Mouse (Mus musculus): Measurements from ENCODE around the gene Hsph1.

Hsph1 gene

DNA sequence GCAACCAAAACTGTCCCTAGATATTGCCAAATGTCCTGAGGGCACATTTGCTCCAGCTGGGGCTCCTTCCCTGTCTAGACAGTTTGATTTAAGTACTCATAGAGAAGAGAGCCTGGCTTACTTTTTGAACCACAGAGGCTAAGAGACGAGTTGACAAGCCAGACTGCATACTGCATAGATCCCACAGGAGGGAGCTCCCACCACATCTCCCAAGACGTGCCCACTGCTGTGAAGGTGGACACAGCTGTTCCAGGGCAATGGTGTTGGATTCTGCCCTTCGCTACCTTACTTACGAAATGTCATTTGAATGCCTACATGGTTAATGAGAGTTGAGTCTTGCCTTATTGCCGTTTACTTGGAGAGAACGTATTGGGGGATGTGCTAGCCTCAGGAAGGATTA lies 6.2 kb upstream of the Hsph1 start:
- no peak for DNase-seq (ENCODE audit: low spot score in 2 of 2)

DNA sequence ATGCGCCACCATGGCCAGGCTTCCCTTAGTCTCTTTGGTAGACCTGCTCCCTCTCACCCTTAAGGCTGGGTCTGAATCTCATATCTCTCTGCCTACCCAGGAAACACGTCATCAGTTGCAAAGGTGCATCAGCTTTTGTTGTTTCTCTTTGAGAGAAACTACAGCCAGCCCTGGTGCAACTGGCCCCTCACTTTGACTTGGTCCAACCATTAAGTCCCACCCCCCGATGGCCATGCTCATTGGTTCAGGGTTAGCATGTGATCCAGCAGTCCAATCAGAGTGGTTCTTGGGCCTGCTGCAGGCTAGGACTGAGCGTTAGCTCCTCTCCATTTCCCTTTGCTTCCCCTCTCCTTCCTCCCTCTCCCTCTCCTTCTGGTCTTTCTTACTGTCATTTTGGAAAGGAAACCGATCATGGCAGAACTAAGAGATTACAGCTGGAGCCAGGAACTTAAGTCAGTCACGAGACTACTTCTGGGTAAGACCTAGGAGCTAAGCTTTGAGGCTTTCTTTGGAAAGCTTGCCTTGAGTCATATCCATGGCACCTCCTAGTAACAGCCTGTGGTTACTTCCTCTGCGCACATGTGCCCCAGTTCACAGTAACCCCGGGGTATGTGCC lies 5.2 kb upstream of the Hsph1 start:
- no peak for DNase-seq (ENCODE audit: low spot score in 2 of 2)

DNA sequence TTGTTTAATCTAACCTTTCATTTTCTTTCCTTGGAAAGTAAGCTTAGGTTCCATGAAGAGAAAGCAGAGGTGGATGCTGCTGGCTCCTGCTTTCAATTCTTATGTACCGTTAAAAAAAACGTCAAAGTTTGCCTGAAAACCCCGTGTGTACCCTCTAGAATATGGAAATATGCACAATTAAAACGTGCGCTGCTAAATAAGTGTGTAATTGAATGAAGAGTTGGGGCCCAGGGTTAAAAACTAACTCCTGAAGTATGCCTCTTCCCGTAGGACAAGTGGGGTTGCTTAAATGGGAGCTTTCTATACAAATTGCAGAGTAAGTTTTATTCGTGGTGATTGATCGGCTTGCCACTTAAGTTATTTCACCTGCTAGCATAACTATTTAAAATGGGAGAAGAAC lies 1.1 kb upstream of the Hsph1 start:
- no peak for DNase-seq (ENCODE audit: low spot score in 2 of 2)

DNA sequence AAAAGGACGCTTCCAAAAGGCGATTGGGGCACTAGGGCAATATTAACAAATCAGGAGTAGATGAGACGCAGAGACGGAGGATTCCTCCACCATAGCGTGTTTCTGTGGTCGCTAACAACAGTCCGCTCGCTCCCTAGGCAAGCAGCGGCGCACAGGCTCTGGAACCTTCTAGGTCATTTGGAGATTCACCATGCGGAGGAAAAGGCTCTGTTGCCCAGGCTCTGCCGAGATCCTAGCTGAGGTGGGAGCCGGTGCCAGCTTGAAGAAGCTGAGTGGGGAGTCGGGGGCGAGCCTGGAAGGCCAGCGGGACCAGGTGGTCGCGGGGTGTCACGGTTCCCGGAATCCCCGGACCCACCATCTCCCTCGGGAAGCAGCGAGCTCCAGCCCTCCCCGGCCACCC lies 620 bp downstream of the Hsph1 start:
- DNase-seq (ENCODE audit: low spot score in 2 of 2) = no peak

DNA sequence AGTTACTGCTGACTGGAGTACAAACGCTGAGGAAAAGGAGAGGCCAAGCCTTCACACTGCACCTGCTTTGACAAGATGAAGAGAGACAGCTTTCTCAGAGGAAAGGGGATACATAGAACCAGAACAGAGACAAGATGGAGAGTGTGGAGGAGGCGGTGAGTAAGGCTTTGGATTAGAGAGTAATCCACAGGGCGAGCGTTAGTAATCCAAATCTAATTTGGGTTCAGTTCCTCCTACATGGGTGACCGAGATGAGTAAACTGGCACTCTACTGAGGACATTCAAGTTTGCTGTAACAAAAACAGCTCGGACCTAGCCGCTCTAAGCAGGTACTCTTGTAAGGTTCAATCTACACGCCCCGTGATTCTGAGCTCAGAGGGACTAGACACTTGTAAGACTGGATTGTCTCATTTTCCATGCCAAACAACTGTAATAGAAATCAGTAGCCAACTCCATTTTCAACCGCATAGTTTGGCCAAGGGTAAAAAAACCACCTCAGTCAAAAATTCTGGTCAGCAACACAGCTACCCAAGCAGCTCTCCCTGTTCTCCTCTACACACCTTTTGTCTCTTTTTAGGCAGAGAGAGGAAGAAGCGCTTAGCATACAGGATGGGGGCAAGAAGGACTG lies 1.7 kb downstream of the Hsph1 start:
- no peak for DNase-seq (ENCODE audit: low spot score in 2 of 2)

DNA sequence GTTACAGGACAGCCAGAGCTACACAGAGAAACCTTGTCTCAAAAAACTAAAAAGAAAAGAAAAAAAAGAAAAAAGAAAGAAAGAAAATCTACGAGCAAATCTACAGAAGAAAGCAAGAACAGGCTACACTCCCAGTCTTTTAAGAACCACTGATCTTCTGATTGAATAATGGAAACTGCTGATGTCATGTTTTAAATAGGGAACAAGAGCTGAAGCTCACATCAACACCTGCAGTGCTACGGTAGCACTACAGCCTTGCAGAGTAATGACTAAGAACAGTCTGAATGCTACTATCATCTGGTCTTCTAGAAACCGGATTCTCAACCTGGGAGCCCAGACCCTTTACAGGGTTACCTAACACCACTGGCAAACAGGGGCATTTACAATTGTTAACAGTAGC lies 10.6 kb downstream of the Hsph1 start:
- DNase-seq (ENCODE audit: low spot score in 2 of 2) = no peak

DNA sequence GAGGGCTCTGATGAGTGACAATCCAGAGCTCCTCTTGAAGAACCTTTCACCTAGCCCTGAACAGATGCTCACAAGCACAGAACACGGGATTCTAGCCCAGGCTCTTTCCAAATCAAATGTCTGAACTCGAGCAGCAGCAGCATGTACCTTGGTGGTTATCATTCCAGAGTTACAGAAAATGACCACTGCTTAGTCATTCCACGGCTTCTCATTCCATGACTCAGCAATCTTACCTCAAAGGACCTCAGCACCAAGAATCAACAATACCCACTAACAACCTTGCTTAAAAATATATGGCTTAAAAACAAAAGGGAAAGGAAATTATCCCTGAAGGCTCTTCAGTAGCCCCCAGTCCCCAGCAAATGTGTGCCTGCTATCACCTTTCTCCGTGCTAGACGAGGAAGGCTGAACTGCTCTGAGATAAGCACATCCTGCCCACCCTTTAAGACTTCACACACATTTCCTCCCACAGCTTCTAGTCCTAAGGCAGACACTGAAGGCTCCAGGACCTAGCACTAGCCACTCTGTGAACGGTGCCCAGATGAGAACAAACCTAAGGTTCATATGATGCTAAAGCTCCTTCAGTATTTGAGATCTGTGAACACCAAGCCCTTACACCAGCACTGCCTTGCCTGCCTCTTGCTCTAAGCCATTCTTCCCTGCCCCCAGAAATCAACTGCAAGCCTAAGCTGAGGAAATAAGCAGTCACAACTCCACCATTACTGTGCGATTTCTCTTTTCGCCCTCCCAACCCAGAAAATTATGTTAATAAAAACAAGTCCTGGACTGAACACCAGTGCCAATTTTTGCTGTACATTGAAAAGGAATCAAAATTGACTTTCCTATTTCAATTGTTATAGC lies 12.1 kb downstream of the Hsph1 start:
- DNase-seq (ENCODE audit: low spot score in 2 of 2) = no peak

DNA sequence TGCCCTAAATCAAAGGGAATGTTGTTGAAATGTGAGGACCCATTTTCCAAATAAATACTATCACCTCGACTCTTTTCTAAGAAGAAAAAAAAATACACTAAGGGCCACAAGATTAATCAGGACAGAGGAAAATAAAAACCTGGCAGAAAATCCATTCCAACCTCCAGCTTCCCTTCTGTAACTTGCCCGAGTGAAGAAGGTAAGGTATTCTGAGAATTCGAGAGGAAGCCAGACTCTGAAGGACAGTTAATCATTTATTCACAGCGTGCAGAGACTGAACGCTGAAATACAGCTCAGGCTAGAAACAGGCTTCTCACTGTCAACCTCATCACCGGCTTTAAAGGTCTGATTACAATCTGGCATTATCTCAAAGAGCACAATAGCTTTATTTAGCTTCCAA lies 13.5 kb downstream of the Hsph1 start:
- DNase-seq (ENCODE audit: low spot score in 2 of 2) = no peak

DNA sequence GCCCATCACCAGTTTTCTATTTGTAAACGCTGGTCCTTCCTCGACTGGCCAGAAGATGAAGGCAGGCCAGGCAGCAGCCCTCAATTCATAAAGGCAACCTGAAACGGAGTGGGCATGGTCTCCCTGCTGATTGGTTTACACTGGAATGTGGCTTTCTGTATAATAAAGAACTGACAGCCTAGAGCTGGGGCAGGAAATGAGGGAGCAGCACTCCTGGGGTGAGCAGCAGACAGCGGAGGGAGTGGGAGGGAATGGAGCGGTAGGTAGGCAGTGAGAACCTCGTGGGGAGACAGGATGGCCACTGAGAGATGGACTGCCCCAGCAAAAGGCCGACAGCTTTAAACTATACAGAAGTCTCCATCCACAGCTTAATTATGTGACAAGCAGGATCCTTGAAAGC lies 14.0 kb downstream of the Hsph1 start:
- DNase-seq (ENCODE audit: low spot score in 2 of 2) = no peak

DNA sequence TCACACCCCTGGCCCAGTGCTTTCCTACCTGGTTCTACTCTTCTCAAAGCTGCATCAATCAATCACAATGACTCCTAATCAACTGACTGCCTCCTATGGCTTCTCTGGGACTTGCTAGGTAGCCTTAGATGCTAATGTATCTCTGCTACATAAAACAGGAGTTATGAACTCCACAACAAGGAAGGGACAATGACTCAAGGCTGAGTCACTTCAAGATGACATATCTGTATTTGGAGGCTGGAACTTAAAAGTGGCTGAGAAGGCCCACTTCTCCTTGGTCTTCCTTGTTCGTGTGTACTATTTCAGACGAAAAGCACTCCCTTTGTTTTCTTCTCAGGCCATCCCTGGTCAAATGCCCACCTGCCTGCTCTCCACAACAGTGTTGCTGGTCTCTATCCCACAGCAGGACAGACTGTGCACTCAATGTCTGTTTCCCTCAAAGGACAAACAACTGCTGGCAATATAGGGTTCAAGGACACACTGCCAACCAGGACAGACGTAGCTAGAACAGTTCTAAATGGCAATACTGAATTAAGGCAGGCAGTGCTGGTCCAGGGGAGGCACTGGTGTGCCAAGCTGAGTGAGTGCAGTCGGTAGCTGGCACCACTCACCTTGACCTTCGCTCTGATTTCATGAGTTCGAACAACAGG lies 18.3 kb downstream of the Hsph1 start:
- no peak for DNase-seq (ENCODE audit: low spot score in 2 of 2)

DNA sequence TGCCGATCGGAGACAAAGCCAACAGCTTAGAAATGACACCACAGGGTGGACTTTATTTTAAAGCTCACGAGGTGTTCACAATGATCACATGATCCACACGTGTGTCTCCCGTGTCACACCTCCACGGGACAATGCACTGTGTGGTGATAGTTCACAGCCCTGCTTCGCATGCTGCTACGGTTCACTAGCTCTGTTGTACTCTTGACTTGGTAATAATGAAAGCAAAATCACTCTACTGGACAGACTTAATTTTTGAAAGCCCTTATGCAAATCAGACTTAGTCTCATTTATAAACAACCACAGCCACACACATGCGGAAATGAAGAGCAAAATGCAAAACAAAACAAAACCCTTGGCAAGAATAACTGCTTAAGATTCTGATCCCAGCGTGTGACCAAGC lies 19.4 kb downstream of the Hsph1 start:
- no peak for DNase-seq (ENCODE audit: low spot score in 2 of 2)

DNA sequence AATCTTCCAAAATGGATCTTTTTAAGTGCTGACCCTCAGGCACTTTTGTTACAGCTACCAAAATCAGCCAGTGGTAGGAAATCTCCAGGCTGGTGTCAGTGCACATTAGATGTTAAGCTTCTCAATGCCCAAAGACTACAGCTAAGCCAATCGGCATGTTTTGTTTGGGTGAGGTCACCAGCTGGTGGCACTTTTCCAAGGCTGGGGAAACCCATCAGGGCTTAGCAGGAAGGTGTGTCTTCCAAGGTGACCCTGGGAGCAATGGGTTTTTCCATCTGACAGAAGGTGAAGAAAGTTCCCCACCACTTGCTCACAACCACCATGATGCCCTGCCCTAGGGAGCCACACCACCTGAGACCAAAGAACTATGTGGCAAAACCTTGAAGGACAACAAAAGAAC lies 20.0 kb downstream of the Hsph1 start:
- DNase-seq (ENCODE audit: low spot score in 2 of 2) = no peak

DNA sequence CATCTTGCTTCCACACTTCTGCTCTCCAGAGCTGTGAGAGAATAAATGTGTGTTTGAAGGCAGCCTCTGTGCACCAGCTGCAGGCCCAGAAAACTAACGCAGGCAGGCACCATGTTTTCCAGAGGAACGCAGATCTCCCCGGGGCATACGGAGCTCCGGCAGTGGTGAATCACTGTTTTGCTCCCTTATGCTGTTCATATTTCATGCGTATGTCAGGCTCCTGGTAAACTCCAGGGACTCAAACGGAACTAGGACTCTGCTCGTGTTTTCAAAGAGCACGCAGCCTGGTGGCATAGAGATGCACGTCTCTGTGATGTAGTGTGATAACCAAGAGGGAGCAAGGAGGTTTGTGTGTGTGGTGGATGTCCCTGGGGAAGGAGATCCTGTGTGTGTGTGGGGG lies 23.4 kb downstream of the Hsph1 start:
- peak in 1 of 2 experiments; percentile 29 for DNase-seq (ENCODE audit: low spot score in 2 of 2)

DNA sequence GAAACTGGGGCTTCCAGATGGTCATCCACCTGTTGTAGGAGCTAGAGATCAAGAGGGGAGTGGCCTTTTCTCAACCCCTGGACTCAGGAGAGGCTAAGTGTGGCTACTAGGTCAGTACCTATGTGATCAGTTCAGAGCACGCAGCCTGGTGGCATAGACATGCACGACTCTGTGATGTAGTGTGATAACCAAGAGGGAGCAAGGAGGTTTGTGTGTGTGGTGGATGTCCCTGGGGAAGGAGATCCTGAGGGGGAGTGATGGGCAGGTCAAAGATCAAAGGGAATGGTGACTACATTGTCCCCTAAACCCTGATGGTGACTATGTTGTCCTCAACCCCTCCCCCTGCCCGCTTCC lies 24.0 kb downstream of the Hsph1 start:
- no peak for DNase-seq (ENCODE audit: low spot score in 2 of 2)

DNA sequence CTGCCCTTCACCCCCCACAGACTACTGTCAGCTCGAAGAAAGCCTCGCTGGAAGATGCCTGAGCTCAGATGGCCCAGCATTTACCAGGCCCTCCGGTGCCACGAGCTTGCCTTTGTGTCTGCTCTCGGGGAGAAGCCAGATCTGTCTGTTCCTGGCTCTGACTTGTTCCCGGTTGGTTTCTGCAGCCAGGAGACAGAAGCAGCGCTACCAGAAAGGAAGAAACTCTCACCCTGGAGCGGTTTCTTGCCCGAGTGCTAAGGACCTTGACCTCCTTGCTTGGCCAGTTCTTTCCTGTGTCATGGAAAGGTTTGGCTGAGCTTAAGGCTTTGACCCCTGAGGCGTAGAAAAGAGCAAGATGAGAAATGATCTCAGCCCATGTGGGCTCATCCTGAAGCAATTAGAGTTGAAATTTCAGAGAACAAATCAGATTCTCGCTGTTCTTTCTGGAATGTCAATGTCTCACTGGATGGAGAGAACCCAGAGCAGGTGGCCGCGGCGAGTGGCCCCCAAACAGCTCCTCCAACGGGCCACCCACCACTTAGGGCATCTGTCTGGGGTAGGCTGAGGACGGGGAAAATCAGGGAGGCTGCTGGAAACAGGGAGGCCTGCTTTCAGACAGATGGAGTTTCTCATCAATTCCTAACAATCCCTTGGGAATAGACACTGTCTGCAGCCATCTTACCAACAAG lies 24.6 kb downstream of the Hsph1 start:
- DNase-seq (ENCODE audit: low spot score in 2 of 2) = no peak

DNA sequence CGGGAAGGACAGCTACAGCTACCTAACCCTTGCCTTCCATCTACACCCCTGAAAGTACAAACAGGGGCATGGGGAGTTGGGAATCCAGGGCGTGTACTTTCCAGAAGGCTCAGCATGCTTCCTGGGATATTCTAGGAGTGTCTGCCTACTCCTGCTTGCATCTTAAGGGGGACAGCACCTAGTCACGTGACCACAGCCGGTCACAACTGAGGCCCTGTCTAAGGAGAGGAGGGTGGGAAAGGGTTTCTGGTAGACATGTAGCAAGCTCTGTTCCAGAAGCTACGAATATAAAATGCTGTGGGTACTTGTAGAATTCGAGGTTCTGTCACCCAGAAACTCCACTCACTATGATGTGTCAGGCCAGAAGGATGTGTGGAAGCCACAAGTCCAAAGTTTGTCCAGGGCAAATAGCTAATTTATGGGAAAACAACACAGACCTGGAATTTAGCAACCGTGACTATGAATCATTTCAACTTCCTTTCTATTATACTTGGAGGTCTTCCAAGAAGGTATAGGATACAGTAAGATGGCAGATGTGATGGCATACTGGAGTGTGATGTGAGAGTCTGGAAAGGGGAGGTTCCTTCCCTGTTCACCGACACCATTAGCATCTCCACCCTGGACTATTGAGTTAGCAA lies 29.0 kb downstream of the Hsph1 start:
- DNase-seq (ENCODE audit: low spot score in 2 of 2) = no peak

DNA sequence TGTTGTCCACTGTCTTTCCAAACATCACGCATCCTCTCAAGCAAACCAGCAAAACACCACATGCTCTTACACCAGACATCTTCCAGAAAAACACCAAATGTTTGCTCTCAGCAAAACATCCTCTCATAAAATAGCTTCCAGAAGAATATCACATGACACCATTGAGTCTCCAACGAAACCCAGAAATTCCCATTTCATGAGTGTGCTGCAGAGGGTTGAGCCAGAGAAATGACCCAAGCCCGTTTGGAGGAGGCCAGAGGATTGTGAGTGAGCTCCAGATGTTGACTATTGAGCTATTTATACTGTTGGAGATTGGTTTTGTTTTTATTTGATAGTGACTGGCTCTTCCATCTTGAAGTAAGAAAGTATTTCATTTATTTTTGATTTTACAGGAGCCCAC lies 32.9 kb downstream of the Hsph1 start:
- DNase-seq (ENCODE audit: low spot score in 2 of 2) = no peak

DNA sequence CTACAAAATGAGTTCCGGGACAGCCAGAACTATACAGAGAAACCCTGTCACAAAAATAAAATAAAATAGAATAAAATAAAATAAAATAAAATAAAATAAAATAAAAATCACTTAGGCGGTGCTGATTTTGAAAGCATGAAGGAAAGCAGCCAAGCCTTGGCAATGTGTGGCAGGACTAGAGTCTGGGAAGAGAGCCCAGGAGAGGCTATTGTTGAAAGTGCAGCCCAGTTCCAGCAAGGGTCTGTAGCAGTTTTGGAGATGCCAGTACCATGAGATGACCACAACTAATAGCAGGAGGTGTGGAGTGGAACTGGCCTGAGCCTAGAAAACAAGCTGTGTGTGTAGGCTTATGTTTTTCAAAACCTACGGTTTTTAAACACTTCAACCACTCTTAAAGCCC lies 34.2 kb downstream of the Hsph1 start:
- no peak for DNase-seq (ENCODE audit: low spot score in 2 of 2)

DNA sequence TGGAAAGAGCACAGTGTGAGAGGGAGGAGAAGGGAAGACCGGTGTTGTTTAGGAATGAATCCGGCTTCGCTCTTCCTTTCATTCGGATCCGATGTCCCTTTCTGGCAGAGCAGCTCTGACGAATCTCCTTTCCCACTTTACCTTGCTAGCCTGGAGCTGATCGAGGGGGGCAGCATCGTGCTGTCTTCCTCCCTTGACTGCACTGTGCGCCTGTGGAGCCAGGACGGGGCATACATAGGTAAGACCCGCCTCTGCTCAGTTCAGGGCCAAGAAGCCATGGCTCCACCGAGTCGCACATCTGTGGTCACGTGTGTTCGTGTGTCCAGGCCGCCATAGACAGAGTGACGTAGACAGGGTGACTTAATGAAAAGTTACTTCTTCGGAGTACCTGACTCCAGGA lies 38.8 kb downstream of the Hsph1 start:
- DNase-seq (ENCODE audit: low spot score in 2 of 2) = no peak

DNA sequence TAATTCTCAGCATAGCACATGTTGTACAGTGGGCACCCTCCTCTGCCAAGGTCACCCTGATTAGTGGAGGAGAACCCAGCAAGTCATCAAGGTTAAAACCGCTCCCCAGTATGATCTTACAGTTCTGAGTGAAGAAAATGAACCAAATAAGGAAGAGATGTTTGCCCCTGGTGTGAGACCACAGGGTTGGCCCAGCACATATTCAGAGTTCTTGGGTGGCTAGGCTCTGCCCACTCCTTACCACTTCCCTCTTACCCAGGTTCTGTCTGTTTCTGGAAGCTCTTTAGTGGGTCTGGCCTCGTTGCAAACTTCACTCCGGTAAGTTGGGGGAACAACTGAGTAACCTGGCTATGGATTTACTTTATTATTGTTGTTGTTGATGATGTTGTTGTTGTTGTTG lies 42.0 kb downstream of the Hsph1 start:
- DNase-seq (ENCODE audit: low spot score in 2 of 2) = no peak

DNA sequence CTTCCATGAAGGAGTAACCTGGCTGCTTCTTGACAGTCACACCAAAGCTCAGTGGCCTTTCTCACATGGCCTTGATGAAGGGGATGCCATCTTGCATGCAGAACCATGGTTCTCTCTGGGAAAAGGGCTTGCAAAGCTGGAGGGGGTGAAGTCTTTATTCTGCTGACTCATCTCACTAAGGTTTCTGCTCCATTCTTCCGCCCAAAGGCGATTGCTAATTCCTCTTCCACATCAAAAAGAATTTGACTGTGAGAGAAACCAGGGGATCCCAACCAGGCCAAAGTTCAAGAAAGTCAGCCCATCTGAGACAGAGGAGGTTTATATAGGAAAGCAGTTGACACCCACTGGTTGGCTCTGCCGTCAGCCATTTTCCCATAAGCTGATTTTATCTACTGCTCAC lies 46.2 kb downstream of the Hsph1 start:
- no peak for DNase-seq (ENCODE audit: low spot score in 2 of 2)

All from right cerebral cortex, postnatal 36 days (tissue).